Mouse (Mus musculus): ENCODE measurements around the gene Heatr4.

Gene Heatr4

GRCm38 (mm10) chr12:83938592-83938991, 46.1 kb downstream of the Heatr4 start:
- in situ Hi-C loops (cut with MboI, MseI), result loop anchor here (5.0 kb wide), 1 partner anchor 221 kb away; no protein-coding TSS in a partner anchor

- in situ Hi-C loops (cut with MboI, MseI), result loop anchor here (5.0 kb wide), 1 partner anchor 220 kb away; no protein-coding TSS in a partner anchor
Observed at GRCm38 (mm10) chr12:83937600-83937999, 47.1 kb downstream of the Heatr4 start.

GRCm38 (mm10) chr12:83929186-83929804, 55.4 kb downstream of the Heatr4 start:
- in situ Hi-C loops (cut with MboI, MseI), result loop anchor here (10.0 kb wide), 1 partner anchor 1056 kb away; no protein-coding TSS in a partner anchor

GRCm38 (mm10) chr12:83927747-83928146, 56.9 kb downstream of the Heatr4 start:
- in situ Hi-C loops (cut with MboI, MseI), result loop anchor here (10.0 kb wide), 1 partner anchor 1057 kb away; no protein-coding TSS in a partner anchor

- in situ Hi-C loops (cut with MboI, MseI), result loop anchor here (10.0 kb wide), 1 partner anchor 1059 kb away; no protein-coding TSS in a partner anchor
Observed at GRCm38 (mm10) chr12:83926061-83926460, 58.6 kb downstream of the Heatr4 start.

GRCm38 (mm10) chr12:83925160-83925703, 59.4 kb downstream of the Heatr4 start:
- in situ Hi-C loops (cut with MboI, MseI), result loop anchor here (10.0 kb wide), 1 partner anchor 1060 kb away; no protein-coding TSS in a partner anchor

GRCm38 (mm10) chr12:83924332-83924731, 60.3 kb downstream of the Heatr4 start:
- in situ Hi-C loops (cut with MboI, MseI), result loop anchor here (10.0 kb wide), 1 partner anchor 1060 kb away; no protein-coding TSS in a partner anchor

GRCm38 (mm10) chr12:83923486-83923859, 61.2 kb downstream of the Heatr4 start:
- in situ Hi-C loops (cut with MboI, MseI), result loop anchor here (10.0 kb wide), 1 partner anchor 1061 kb away; no protein-coding TSS in a partner anchor

- in situ Hi-C loops (cut with MboI, MseI), result loop anchor here (10.0 kb wide), 1 partner anchor 1062 kb away; no protein-coding TSS in a partner anchor
Observed at GRCm38 (mm10) chr12:83922724-83923485, 61.7 kb downstream of the Heatr4 start.

GRCm38 (mm10) chr12:83921535-83922381, 62.9 kb downstream of the Heatr4 start, which contains the start of gene Numb:
Gene Numb, minus strand, starts transcription at chr12:83921934.
- in situ Hi-C loops (cut with MboI, MseI), result loop anchor here (10.0 kb wide), 1 partner anchor 1063 kb away; no protein-coding TSS in a partner anchor

GRCm38 (mm10) chr12:83920721-83921441, 63.8 kb downstream of the Heatr4 start:
- in situ Hi-C loops (cut with MboI, MseI), result loop anchor here (10.0 kb wide), 1 partner anchor 1064 kb away; no protein-coding TSS in a partner anchor

- in situ Hi-C loops (cut with MboI, MseI), result no loop called here
Observed at GRCm38 (mm10) chr12:83916884-83917283, 67.8 kb downstream of the Heatr4 start.

GRCm38 (mm10) chr12:83914797-83915196, 69.9 kb downstream of the Heatr4 start:
- in situ Hi-C loops (cut with MboI, MseI), result no loop called here

- in situ Hi-C loops (cut with MboI, MseI), result no loop called here
Observed at GRCm38 (mm10) chr12:83914202-83914740, 70.4 kb downstream of the Heatr4 start.

- in situ Hi-C loops (cut with MboI, MseI), result no loop called here
Observed at GRCm38 (mm10) chr12:83910451-83910850, 74.2 kb downstream of the Heatr4 start.

All from T-helper 1 cell (primary cell).